Mouse (Mus musculus): Measurements from ENCODE around the gene Styxl1. TPM values are rescaled to one million over a fixed set of nuclear protein-coding genes. Genes with fewer than 3 reads are reported as not detected.
A peak's percentile ranks its signal among the peaks of the same experiment; 100 is the strongest.

The Styxl1 gene
- polyA plus RNA-seq, 1 experiment from 2014 or later, result 0.25 TPM

- no peaks in the 10 kb centered on the region for H3K4me1 ChIP-seq
- H3K4me3 ChIP-seq, result no peak overlapping the region
- DNase-seq (ENCODE audit: extremely low spot score, low spot score), result no peak
- no peaks in the 10 kb centered on the region for H3K36me3 ChIP-seq (replicated peaks)
- H3K9me3 ChIP-seq, result peaks cover 19% of the 10 kb centered on the region
- H3K27me3 ChIP-seq (ENCODE audit: poor library complexity, severe bottlenecking), result peaks cover 2% of the 10 kb centered on the region
- no peak overlapping the region for H3K27ac ChIP-seq
- 89% methylated on average over 1 of the region's 1 CpGs for WGBS
Observed at GRCm38 (mm10) chr5:135751041-135751440, 27.1 kb downstream of the Styxl1 start.

DNA sequence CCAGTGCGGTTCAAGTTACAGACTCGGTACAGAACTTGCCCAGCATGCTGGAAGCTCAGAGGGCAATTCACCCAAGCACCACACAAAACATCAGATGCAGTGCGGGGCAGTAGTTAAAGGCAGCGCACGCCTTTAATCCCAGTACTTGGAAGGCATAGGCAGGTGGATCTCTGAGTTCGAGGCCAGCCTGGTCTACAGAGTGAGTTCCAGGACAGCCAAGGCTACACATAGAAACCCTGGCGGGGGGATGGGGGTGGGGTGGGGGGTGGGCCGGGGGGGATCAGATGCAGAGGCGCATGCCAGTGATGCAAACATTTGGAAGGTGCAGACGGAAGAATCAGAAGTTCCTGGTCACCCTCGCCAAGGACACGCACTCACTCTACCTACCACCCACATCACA, 33.4 kb downstream of the Styxl1 start:
- peaks cover 24% of the 10 kb centered on the region for H3K4me1 ChIP-seq
- WGBS, result 22% methylated on average over 12 of the region's 12 CpGs
- H3K27ac ChIP-seq, result peak overlapping the region; percentile 84
- H3K27me3 ChIP-seq (ENCODE audit: poor library complexity, severe bottlenecking), result peaks cover 15% of the 10 kb centered on the region
- H3K4me3 ChIP-seq, result peak overlapping the region; percentile 81
- H3K9me3 ChIP-seq, result peaks cover 19% of the 10 kb centered on the region
- no peak for DNase-seq (ENCODE audit: extremely low spot score, low spot score)
- H3K36me3 ChIP-seq (replicated peaks), result peaks cover 21% of the 10 kb centered on the region

DNA sequence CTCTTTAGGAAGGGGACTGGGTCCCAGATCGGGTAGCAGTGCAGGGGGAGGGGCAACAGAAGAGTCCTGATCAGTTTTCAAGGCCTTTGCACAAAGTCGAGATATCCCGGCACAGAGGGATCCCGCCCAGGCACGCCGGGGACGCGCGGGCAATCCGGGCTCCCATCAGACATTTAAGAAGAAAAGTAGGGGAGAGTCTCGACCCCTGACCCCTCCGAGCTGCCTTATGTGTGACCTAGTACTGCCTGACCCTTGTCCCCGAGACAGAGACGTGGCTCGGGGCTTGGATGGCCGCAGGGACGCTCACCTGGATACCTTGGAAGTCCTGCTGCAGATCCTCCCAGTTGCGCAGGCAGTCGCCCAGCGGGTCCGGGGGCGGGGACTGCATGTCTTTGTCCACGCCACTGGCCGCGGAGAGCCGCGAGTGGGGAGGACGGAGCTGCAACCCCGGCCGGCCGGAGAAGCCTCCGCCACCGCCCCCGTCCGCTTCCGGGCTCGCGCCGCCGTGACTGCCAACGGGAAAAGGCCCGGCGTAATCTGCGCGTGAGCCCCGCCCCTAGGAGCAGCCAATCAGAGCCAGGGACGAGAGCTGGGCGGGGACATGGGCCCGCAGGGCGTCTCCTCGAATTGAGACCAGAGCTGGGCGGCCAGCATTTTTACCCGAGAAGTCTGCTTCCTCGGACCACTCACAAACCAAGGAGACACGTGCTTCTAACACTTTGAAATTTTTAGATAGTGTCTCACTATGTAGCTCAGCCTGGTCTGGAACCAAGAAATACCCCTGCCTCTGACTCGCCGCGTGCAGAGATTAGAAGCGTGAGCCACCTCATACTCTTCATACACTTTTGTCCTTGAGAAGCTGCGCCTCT, 34.2 kb downstream of the Styxl1 start, which contains the start of gene Tmem120a:
Tmem120a (minus strand) TSS at position 708 of the 869 bp plus-strand sequence.
- Histone ChIP-seq H3K4me3 (peak within 1 kb of the TSS; percentile 81), H3K36me3 (replicated peaks) (peaks cover 26% of the 10 kb centered on the region), H3K9me3 (peaks cover 19% of the 10 kb centered on the region), H3K4me1 (peaks cover 24% of the 10 kb centered on the region), H3K27ac (peak within 1 kb of the TSS; percentile 84), H3K27me3 (ENCODE audit: poor library complexity, severe bottlenecking) (peaks cover 15% of the 10 kb centered on the region)
- under 1% methylated on average over 60 of the region's 60 CpGs for WGBS
- peak; percentile 94 for DNase-seq (ENCODE audit: extremely low spot score, low spot score)

DNA sequence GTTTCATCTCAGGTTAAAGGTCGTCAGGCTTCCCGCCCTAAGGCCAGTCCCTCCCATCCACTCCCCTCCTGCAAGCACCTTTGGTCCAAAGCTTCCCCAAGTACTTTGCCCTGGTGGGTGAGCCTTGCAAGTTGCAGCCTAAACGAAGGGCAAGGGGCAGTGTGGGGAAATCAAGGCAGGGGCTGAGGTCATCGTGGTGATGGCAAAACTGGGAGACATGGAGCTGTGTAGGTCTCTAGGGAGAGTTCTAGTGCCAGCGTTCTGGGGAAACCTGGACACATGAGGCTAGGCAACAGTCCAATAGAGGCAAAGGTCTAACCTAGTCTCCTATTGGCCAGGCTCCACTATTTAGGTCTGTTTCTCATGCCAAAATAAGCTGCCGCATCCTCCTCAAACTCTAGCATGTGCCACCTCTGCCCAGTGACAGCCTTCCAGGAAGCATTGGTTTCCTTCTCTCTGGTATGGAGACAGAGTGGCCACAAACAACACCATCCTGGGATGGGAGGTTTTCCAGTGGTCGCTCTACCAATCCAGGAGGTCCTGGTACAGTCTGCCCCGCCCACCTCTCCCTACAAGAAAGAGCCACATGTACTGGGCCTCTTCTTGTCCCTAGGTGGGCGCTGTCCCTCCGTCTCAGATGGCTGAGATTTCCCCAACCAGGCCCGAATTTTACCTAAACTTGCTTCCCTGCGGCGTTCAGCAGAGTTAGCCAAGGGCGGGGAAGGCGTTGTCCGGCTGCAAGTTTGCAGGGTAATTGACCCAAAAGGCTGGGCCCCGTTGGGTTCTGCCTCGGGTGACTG, 35.0 kb downstream of the Styxl1 start:
- peaks cover 15% of the 10 kb centered on the region for H3K27me3 ChIP-seq (ENCODE audit: poor library complexity, severe bottlenecking)
- H3K4me1 ChIP-seq, result peaks cover 24% of the 10 kb centered on the region
- peak; percentile 36 for DNase-seq (ENCODE audit: extremely low spot score, low spot score)
- H3K27ac ChIP-seq, result peak overlapping the region; percentile 84
- H3K9me3 ChIP-seq, result peaks cover 12% of the 10 kb centered on the region
- H3K36me3 ChIP-seq (replicated peaks), result peaks cover 26% of the 10 kb centered on the region
- peak overlapping the region; percentile 81 for H3K4me3 ChIP-seq
- WGBS, result 22% methylated on average over 18 of the region's 18 CpGs

DNA sequence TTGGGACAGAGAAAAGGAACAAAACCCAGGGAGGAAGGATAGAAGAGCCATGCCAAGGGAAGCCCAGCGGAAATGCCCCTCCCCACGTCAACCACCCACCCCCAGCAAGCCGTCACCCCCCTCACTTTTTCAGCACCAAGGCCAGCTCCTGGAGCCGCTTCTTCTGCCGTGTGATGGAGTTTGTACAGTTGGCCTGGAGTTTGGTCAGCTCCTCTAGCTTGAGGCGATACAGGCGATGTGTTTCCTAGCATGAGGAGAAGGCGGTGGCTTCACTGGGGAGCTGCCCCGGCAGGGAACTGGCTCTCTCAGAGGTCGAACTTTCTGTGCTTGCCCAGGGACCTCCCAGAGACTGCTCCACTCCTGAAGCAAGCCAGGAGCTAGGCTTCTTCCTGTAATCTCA, 36.0 kb downstream of the Styxl1 start:
- peaks cover 24% of the 10 kb centered on the region for H3K4me1 ChIP-seq
- peaks cover 15% of the 10 kb centered on the region for H3K27me3 ChIP-seq (ENCODE audit: poor library complexity, severe bottlenecking)
- no peak overlapping the region for H3K4me3 ChIP-seq
- DNase-seq (ENCODE audit: extremely low spot score, low spot score), result no peak
- peaks cover 3% of the 10 kb centered on the region; the same call in 1 of the 2 replicates for H3K9me3 ChIP-seq
- 73% methylated on average over 10 of the region's 10 CpGs for WGBS
- no peak overlapping the region for H3K27ac ChIP-seq
- peaks cover 35% of the 10 kb centered on the region for H3K36me3 ChIP-seq (replicated peaks)

GRCm38 (mm10) chr5:135738266-135738665, 39.9 kb downstream of the Styxl1 start:
- Histone ChIP-seq H3K36me3 (replicated peaks) (peaks cover 74% of the 10 kb centered on the region), H3K27me3 (ENCODE audit: poor library complexity, severe bottlenecking) (no peaks in the 10 kb centered on the region), H3K27ac (no peak overlapping the region), H3K4me3 (no peak overlapping the region), H3K9me3 (no peaks in the 10 kb centered on the region), H3K4me1 (peaks cover 11% of the 10 kb centered on the region)
- DNase-seq (ENCODE audit: extremely low spot score, low spot score), result no peak
- WGBS, result 35% methylated on average over 6 of the region's 6 CpGs

DNA sequence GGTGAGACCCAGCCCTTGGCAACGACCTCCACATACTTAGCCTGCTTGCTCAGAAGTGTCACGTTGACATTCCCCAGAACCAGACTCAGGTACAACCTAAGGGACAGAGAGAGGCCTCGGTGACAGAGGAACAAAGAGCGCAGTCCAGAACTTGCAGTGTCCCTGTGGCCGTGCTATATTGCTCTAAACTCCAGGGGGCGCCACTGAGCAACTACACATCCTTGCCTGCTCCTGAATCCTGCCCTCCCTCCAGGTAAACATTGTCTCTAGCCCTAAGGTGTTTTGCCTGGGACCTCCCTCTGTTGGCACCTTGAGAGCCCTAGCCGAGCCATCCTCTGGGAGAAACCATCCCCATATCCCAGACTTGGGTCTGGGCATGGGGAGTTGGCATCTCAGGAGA, 41.0 kb downstream of the Styxl1 start:
- 79% methylated on average over 7 of the region's 7 CpGs for WGBS
- Histone ChIP-seq H3K27ac (no peak overlapping the region), H3K9me3 (no peaks in the 10 kb centered on the region), H3K27me3 (ENCODE audit: poor library complexity, severe bottlenecking) (no peaks in the 10 kb centered on the region), H3K36me3 (replicated peaks) (peaks cover 85% of the 10 kb centered on the region), H3K4me1 (no peaks in the 10 kb centered on the region), H3K4me3 (no peak overlapping the region)
- no peak for DNase-seq (ENCODE audit: extremely low spot score, low spot score)

DNA sequence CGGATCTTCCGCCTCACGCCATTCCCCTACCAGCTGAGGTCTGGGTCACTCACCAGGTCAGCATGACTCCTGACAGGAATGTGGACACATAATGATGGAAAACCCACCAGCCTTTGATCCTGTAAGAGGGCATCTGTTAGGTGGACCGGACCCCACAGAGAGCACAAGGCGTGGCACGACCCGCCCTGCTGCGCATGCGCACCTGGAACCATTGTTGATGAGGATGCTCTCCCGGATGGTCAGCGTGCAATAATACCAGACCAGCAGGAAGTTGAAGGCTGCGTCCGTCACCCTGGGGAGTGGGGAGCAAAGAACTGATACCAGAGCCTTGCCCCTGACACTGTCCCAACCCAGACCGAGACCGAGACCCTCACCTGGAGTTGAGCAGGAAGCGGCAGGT, 41.6 kb downstream of the Styxl1 start:
- Histone ChIP-seq H3K27ac (no peak overlapping the region), H3K9me3 (no peaks in the 10 kb centered on the region), H3K4me3 (no peak overlapping the region), H3K36me3 (replicated peaks) (peaks cover 85% of the 10 kb centered on the region), H3K27me3 (ENCODE audit: poor library complexity, severe bottlenecking) (no peaks in the 10 kb centered on the region), H3K4me1 (no peaks in the 10 kb centered on the region)
- DNase-seq (ENCODE audit: extremely low spot score, low spot score), result no peak
- 93% methylated on average over 16 of the region's 16 CpGs for WGBS

DNA sequence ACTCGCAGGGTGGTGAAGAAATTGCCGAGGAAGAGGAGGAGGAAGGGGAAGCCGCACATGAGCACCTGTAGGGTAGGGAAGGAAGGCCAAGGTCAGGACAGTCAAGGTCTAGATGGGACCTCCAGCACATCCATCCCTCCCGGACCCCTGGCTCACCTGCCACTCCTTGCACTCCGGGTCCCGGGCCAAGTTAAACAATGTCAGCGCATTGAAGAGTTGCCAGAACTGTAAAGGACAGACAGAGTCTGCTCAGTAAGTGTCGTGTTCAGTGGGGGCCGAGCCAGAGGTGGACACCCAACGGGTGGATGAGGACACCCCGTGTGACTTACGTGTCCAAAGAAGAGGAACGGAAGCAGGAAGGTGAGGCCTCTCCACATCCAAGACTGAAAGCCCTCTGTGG, 42.4 kb downstream of the Styxl1 start:
- H3K4me3 ChIP-seq, result no peak overlapping the region
- H3K27me3 ChIP-seq (ENCODE audit: poor library complexity, severe bottlenecking), result no peaks in the 10 kb centered on the region
- H3K4me1 ChIP-seq, result no peaks in the 10 kb centered on the region
- peaks cover 85% of the 10 kb centered on the region for H3K36me3 ChIP-seq (replicated peaks)
- H3K27ac ChIP-seq, result no peak overlapping the region
- no peak for DNase-seq (ENCODE audit: extremely low spot score, low spot score)
- H3K9me3 ChIP-seq, result no peaks in the 10 kb centered on the region
- WGBS, result 93% methylated on average over 13 of the region's 13 CpGs

- H3K36me3 ChIP-seq (replicated peaks), result peaks cover 89% of the 10 kb centered on the region
- WGBS, result 95% methylated on average over 42 of the region's 42 CpGs
Observed at GRCm38 (mm10) chr5:135734057-135734680, 44.0 kb downstream of the Styxl1 start.

GRCm38 (mm10) chr5:135733071-135733470, 45.1 kb downstream of the Styxl1 start:
- H3K9me3 ChIP-seq, result no peaks in the 10 kb centered on the region
- no peak for DNase-seq (ENCODE audit: extremely low spot score, low spot score)
- no peak overlapping the region for H3K4me3 ChIP-seq
- peaks cover 100% of the 10 kb centered on the region for H3K36me3 ChIP-seq (replicated peaks)
- H3K4me1 ChIP-seq, result 0 out of 2 replicates have a peak, but pooled peaks cover under 1% of the 10 kb centered on the region
- 94% methylated on average over 4 of the region's 4 CpGs for WGBS
- H3K27ac ChIP-seq, result no peak overlapping the region
- H3K27me3 ChIP-seq (ENCODE audit: poor library complexity, severe bottlenecking), result no peaks in the 10 kb centered on the region

More at GRCm38 (mm10) chr5:135734057-135734680, 44.0 kb downstream of the Styxl1 start:
- no peaks in the 10 kb centered on the region for H3K27me3 ChIP-seq (ENCODE audit: poor library complexity, severe bottlenecking)
- DNase-seq (ENCODE audit: extremely low spot score, low spot score), result no peak
- no peaks in the 10 kb centered on the region for H3K9me3 ChIP-seq
- H3K27ac ChIP-seq, result no peak overlapping the region
- no peak overlapping the region for H3K4me3 ChIP-seq
- no peaks in the 10 kb centered on the region for H3K4me1 ChIP-seq

GRCm38 (mm10) chr5:135731322-135731721, 46.9 kb downstream of the Styxl1 start:
- H3K4me3 ChIP-seq, result no peak overlapping the region
- 98% methylated on average over 16 of the region's 16 CpGs for WGBS
- H3K27ac ChIP-seq, result no peak overlapping the region
- no peaks in the 10 kb centered on the region for H3K27me3 ChIP-seq (ENCODE audit: poor library complexity, severe bottlenecking)
- H3K4me1 ChIP-seq, result peaks cover 18% of the 10 kb centered on the region
- no peaks in the 10 kb centered on the region for H3K9me3 ChIP-seq
- peaks cover 93% of the 10 kb centered on the region for H3K36me3 ChIP-seq (replicated peaks)
- no peak for DNase-seq (ENCODE audit: extremely low spot score, low spot score)

Data from forebrain, embryonic 10.5 days (tissue).